9 mouse cellular contexts compared by ENCODE assay signal in the genomic region with DNA sequence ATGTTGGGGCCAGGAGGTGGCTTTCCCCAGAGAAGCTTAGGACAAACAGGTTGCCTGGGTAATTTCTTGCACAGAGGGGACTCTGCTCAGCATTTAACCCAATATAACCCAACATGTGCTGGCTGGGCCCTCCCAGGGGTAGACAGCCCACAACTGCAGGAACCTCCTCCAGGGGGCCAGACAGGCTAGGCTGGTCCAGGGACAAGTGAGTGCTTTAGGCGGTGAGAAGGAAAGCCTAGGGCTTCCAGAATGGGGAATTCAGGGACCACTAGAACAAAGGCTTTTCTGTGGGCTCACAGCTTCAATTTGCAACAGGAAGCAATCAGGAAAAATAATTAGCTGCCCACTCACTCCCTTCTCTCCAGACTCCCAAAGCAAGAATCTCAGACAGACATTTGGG. TPM values are rescaled to one million over a fixed set of nuclear protein-coding genes. Genes with fewer than 3 reads are reported as not detected.
A peak's percentile ranks its signal among the peaks of the same experiment; 100 is the strongest.
DNase-seq lines count a peak whose midpoint lies in the region; ATAC-seq and TF ChIP-seq lines count a peak whose summit lies in the region.
"Had no signal": no experiment of that assay in that cellular context is flagged by ENCODE, and none has a peak within 500 bp of the region (broad histone marks: within the 10 kb centered on the region; RNA-seq: fewer than 3 reads in every experiment).

No protein-coding gene starts in this region.

- intact Hi-C loops in left cerebral cortex, adult 2 months (cut with DNase I) = loop anchor here (5.0 kb wide), 1 partner anchor 42 kb away; no protein-coding TSS in a partner anchor

- peak overlapping the region; percentile 87 for H3K4me3 ChIP-seq in hindbrain, embryonic 10.5 days
- no peak overlapping the region for H3K4me3 ChIP-seq in hindbrain, embryonic 11.5 days (ENCODE audit: low read depth, low read length)
- peak overlapping the region; percentile 98 for H3K4me3 ChIP-seq in embryonic facial prominence, embryonic 11.5 days (ENCODE audit: low read depth, low read length)
- H3K4me3 ChIP-seq in intestine, embryonic 14.5 days (ENCODE audit: low read depth, low read length) = peak overlapping the region; percentile 87
- no peak overlapping the region for H3K4me3 ChIP-seq in midbrain, postnatal 0 days (ENCODE audit: low read depth, low read length)
- no peak overlapping the region for H3K4me3 ChIP-seq in left cerebral cortex, adult 2 months

- 23% methylated on average over 1 of the region's 1 CpGs for WGBS in hindbrain, embryonic 10.5 days
- 11% methylated on average over 1 of the region's 1 CpGs for WGBS in hindbrain, embryonic 11.5 days
- WGBS in embryonic facial prominence, embryonic 11.5 days = 5% methylated on average over 1 of the region's 1 CpGs
- 29% methylated on average over 1 of the region's 1 CpGs for WGBS in intestine, embryonic 14.5 days
- 34% methylated on average over 1 of the region's 1 CpGs for WGBS in midbrain, postnatal 0 days

- no peak overlapping the region for H3K9ac ChIP-seq in hindbrain, embryonic 11.5 days (ENCODE audit: low read depth, low read length)
- H3K9ac ChIP-seq in embryonic facial prominence, embryonic 11.5 days (replicated peaks; ENCODE audit: low read length) = peak overlapping the region; percentile 98
- peak overlapping the region; percentile 96 for H3K9ac ChIP-seq in intestine, embryonic 14.5 days (ENCODE audit: low read length)
- no peak overlapping the region for H3K9ac ChIP-seq in midbrain, postnatal 0 days (replicated peaks; ENCODE audit: low read length, poor library complexity, severe bottlenecking)

- no peak for DNase-seq in hindbrain, embryonic 10.5 days (ENCODE audit: low spot score)
- no peak for DNase-seq in hindbrain, embryonic 11.5 days (ENCODE audit: low spot score)
- peak; percentile 53 for DNase-seq in embryonic facial prominence, embryonic 11.5 days (ENCODE audit: low spot score)
- DNase-seq in intestine, embryonic 14.5 days (ENCODE audit: low spot score) = no peak
- DNase-seq in midbrain, postnatal 0 days (ENCODE audit: low spot score) = no peak
- DNase-seq in cerebellum, postnatal 25 days = no peak
- DNase-seq in left cerebral cortex, adult 2 months (ENCODE audit: extremely low spot score in 1 of 2, low spot score in 2 of 2) = no peak
- no peak for DNase-seq in yolk sac, embryonic 10.5 days (ENCODE audit: low spot score)
- DNase-seq: kidney, adult 9 months had no signal

- no peaks in the 10 kb centered on the region for H3K36me3 ChIP-seq in hindbrain, embryonic 10.5 days
- H3K36me3 ChIP-seq in hindbrain, embryonic 11.5 days (ENCODE audit: control insufficient read depth, insufficient read depth, low read length) = no peaks in the 10 kb centered on the region
- H3K36me3 ChIP-seq in embryonic facial prominence, embryonic 11.5 days (replicated peaks; ENCODE audit: control insufficient read depth, insufficient read depth, low read depth, low read length) = no peaks in the 10 kb centered on the region
- H3K36me3 ChIP-seq in intestine, embryonic 14.5 days (ENCODE audit: control insufficient read depth, insufficient read depth, low read length) = no peaks in the 10 kb centered on the region
- no peaks in the 10 kb centered on the region for H3K36me3 ChIP-seq in midbrain, postnatal 0 days (ENCODE audit: insufficient read depth, low read length)

- H3K9me3 ChIP-seq in hindbrain, embryonic 10.5 days = no peaks in the 10 kb centered on the region
- H3K9me3 ChIP-seq in hindbrain, embryonic 11.5 days (ENCODE audit: control insufficient read depth, low read length) = no peaks in the 10 kb centered on the region
- no peaks in the 10 kb centered on the region for H3K9me3 ChIP-seq in embryonic facial prominence, embryonic 11.5 days (replicated peaks; ENCODE audit: control insufficient read depth, low read length)
- no peaks in the 10 kb centered on the region for H3K9me3 ChIP-seq in intestine, embryonic 14.5 days (ENCODE audit: control insufficient read depth, low read length)
- H3K9me3 ChIP-seq in midbrain, postnatal 0 days (ENCODE audit: low read length) = no peaks in the 10 kb centered on the region

- H3K4me2 ChIP-seq in hindbrain, embryonic 11.5 days (replicated peaks; ENCODE audit: low read depth, low read length) = no peak overlapping the region
- H3K4me2 ChIP-seq in embryonic facial prominence, embryonic 11.5 days (ENCODE audit: low read depth, low read length) = peak overlapping the region; percentile 98
- peak overlapping the region; percentile 99 for H3K4me2 ChIP-seq in intestine, embryonic 14.5 days (ENCODE audit: low read length)
- peak overlapping the region; percentile 4; the same call in 1 of the 2 replicates for H3K4me2 ChIP-seq in midbrain, postnatal 0 days (ENCODE audit: low read depth, low read length, poor library complexity, severe bottlenecking)

- H3K4me1 ChIP-seq in hindbrain, embryonic 10.5 days (replicated peaks) = peaks cover 58% of the 10 kb centered on the region
- H3K4me1 ChIP-seq in hindbrain, embryonic 11.5 days (replicated peaks; ENCODE audit: control insufficient read depth, insufficient read depth, low read length) = peaks cover 5% of the 10 kb centered on the region; the same call in 1 of the 2 replicates
- H3K4me1 ChIP-seq in embryonic facial prominence, embryonic 11.5 days (ENCODE audit: control insufficient read depth, insufficient read depth, low read length) = no peaks in the 10 kb centered on the region
- H3K4me1 ChIP-seq in intestine, embryonic 14.5 days (replicated peaks; ENCODE audit: control insufficient read depth, insufficient read depth, low read length) = peaks cover 46% of the 10 kb centered on the region
- 0 out of 2 replicates have a peak, but pooled peaks cover 6% of the 10 kb centered on the region for H3K4me1 ChIP-seq in midbrain, postnatal 0 days (ENCODE audit: insufficient read depth, low read length)

- H3K27ac ChIP-seq in hindbrain, embryonic 10.5 days = peak overlapping the region; percentile 95
- no peak overlapping the region for H3K27ac ChIP-seq in hindbrain, embryonic 11.5 days (ENCODE audit: low read depth, low read length)
- H3K27ac ChIP-seq in embryonic facial prominence, embryonic 11.5 days (replicated peaks; ENCODE audit: low read depth, low read length) = peak overlapping the region; percentile 22; the same call in 1 of the 2 replicates
- H3K27ac ChIP-seq in intestine, embryonic 14.5 days (ENCODE audit: low read depth) = peak overlapping the region; percentile 80
- H3K27ac ChIP-seq in midbrain, postnatal 0 days (ENCODE audit: low read depth, low read length) = 0 out of 2 replicates have a peak overlapping the region, but pooled peaks have one; percentile 26
- H3K27ac ChIP-seq in left cerebral cortex, adult 2 months = no peak overlapping the region

- H3K27me3 ChIP-seq in hindbrain, embryonic 10.5 days (ENCODE audit: insufficient read depth, poor library complexity, severe bottlenecking) = peaks cover 12% of the 10 kb centered on the region
- H3K27me3 ChIP-seq in hindbrain, embryonic 11.5 days (ENCODE audit: control insufficient read depth, insufficient read depth, low read length) = peaks cover 3% of the 10 kb centered on the region; the same call in 1 of the 2 replicates
- no peaks in the 10 kb centered on the region for H3K27me3 ChIP-seq in embryonic facial prominence, embryonic 11.5 days (ENCODE audit: control insufficient read depth, insufficient read depth, low read length)
- no peaks in the 10 kb centered on the region for H3K27me3 ChIP-seq in intestine, embryonic 14.5 days (replicated peaks; ENCODE audit: control insufficient read depth, insufficient read depth, low read length)
- H3K27me3 ChIP-seq in midbrain, postnatal 0 days (ENCODE audit: insufficient read depth, low read length) = no peaks in the 10 kb centered on the region

- no peak; the same call in 1 of the 2 replicates for TF ChIP-seq CTCF in midbrain, postnatal 0 days (IDR thresholded peaks at IDR 0.05)
- TF ChIP-seq CTCF in left cerebral cortex, adult 2 months (IDR thresholded peaks at IDR 0.05) = no peak

- no peak for ATAC-seq in hindbrain, embryonic 11.5 days (ENCODE audit: low FRiP score)
- ATAC-seq in embryonic facial prominence, embryonic 11.5 days (replicated peaks; ENCODE audit: insufficient number of reproducible peaks, low FRiP score, low TSS enrichment, low read depth) = no peak
- ATAC-seq in intestine, embryonic 14.5 days (replicated peaks; ENCODE audit: low FRiP score, low TSS enrichment, low read depth) = no peak
- no peak for ATAC-seq in midbrain, postnatal 0 days (ENCODE audit: low FRiP score)

RNA-seq across cellular contexts. Expression of a gene that starts 1.9 kb away (rescaled TPM):
- 3.1 and 3.5 TPM in 2 replicates for polyA plus RNA-seq in hindbrain, embryonic 10.5 days (2016; fragmentation: Nextera tagmentation; extraction: Ambion mirVana)
- 3.0 and 5.1 TPM in 2 replicates for polyA plus RNA-seq in hindbrain, embryonic 11.5 days (2014; fragmentation: Nextera tagmentation; extraction: Ambion mirVana)
- polyA plus RNA-seq in embryonic facial prominence, embryonic 11.5 days (2014; fragmentation: Nextera tagmentation; extraction: Ambion mirVana) = 5.2 and 5.3 TPM in 2 replicates
- 7.8 and 7.9 TPM in 2 replicates for polyA plus RNA-seq in intestine, embryonic 14.5 days (2014; fragmentation: Nextera tagmentation; extraction: Ambion mirVana)
- total RNA-seq in midbrain, postnatal 0 days (2014; rRNA removed) = 9.9 and 15.0 TPM in 2 replicates
- 0.58 and 0.74 TPM in 2 replicates for polyA plus RNA-seq in midbrain, postnatal 0 days (2015; fragmentation: Nextera tagmentation; extraction: Ambion mirVana)
- total RNA-seq in left cerebral cortex, adult 2 months (2021) = 1 to 10 TPM; 8.3 to 9.3 TPM

RNA-seq across cellular contexts. Expression of a gene that starts 23.7 kb away (rescaled TPM):
- polyA plus RNA-seq in hindbrain, embryonic 10.5 days (2016; fragmentation: Nextera tagmentation; extraction: Ambion mirVana) = 45.7 and 46.9 TPM in 2 replicates
- 39.4 and 41.8 TPM in 2 replicates for polyA plus RNA-seq in hindbrain, embryonic 11.5 days (2014; fragmentation: Nextera tagmentation; extraction: Ambion mirVana)
- polyA plus RNA-seq in embryonic facial prominence, embryonic 11.5 days (2014; fragmentation: Nextera tagmentation; extraction: Ambion mirVana) = 37.9 and 39.0 TPM in 2 replicates
- polyA plus RNA-seq in intestine, embryonic 14.5 days (2014; fragmentation: Nextera tagmentation; extraction: Ambion mirVana) = 34.1 and 36.4 TPM in 2 replicates
- total RNA-seq in midbrain, postnatal 0 days (2014; rRNA removed) = 31.8 and 33.3 TPM in 2 replicates
- polyA plus RNA-seq in midbrain, postnatal 0 days (2015; fragmentation: Nextera tagmentation; extraction: Ambion mirVana) = 29.4 and 36.1 TPM in 2 replicates
- 10 to 100 TPM; 31.3 to 38.5 TPM for total RNA-seq in left cerebral cortex, adult 2 months (2021)

Comparison
In these comparisons a context has a peak if more than half of its experiments do, and no peak if none do; other contexts are left out.
1. H3K27ac ChIP-seq: peak in hindbrain, embryonic 10.5 days (single experiment), embryonic facial prominence, embryonic 11.5 days (single experiment), intestine, embryonic 14.5 days (single experiment) and midbrain, postnatal 0 days (single experiment); none in hindbrain, embryonic 11.5 days (single experiment) and left cerebral cortex, adult 2 months (single experiment).
2. H3K4me3 ChIP-seq: peak in hindbrain, embryonic 10.5 days (single experiment), embryonic facial prominence, embryonic 11.5 days (single experiment) and intestine, embryonic 14.5 days (single experiment); none in hindbrain, embryonic 11.5 days (single experiment), midbrain, postnatal 0 days (single experiment) and left cerebral cortex, adult 2 months (single experiment).
3. H3K9ac ChIP-seq: peak in embryonic facial prominence, embryonic 11.5 days (single experiment) and intestine, embryonic 14.5 days (single experiment); none in hindbrain, embryonic 11.5 days (single experiment) and midbrain, postnatal 0 days (single experiment).